Mouse (Mus musculus) liver, embryonic 16.5 days (tissue): ENCODE data around the gene Gm6583. TPM values are rescaled to one million over a fixed set of nuclear protein-coding genes. Genes with fewer than 3 reads are reported as not detected.
A peak's percentile ranks its signal among the peaks of the same experiment; 100 is the strongest.

Experiments
- ATAC-seq: fragments of 200-750 bp; cut with Nextera tagmentation; 2 replicates; pipeline ENCODE4 v1.8.0; 2017; ENCODE audit warnings: low read depth, mild to moderate bottlenecking, moderate number of reproducible peaks, moderate library complexity
- H3K27ac ChIP-seq: fragments of 300-500 bp; sonication (generic); 2 replicates; pipeline ENCODE4 v1.5.1; 2014; ENCODE audit warnings: mild to moderate bottlenecking, low read length
- H3K27me3 ChIP-seq: fragments of 300-500 bp; sonication (generic); 2 replicates; pipeline ENCODE4 v1.6.1; 2014; ENCODE audit warnings: low read depth, low read length, mixed read lengths; ENCODE audit not compliant: control insufficient read depth, insufficient read depth
- H3K36me3 ChIP-seq: fragments of 300-500 bp; sonication (generic); 2 replicates; pipeline ENCODE4 v1.6.1; 2014; ENCODE audit warnings: mild to moderate bottlenecking; ENCODE audit not compliant: control insufficient read depth, insufficient read depth
- H3K4me1 ChIP-seq: fragments of 300-500 bp; sonication (generic); 2 replicates; pipeline ENCODE4 v1.6.1; 2014; ENCODE audit warnings: low read depth, low read length, mixed read lengths; ENCODE audit not compliant: control insufficient read depth
- H3K4me2 ChIP-seq: fragments of 300-500 bp; sonication (generic); 2 replicates; pipeline ENCODE4 v1.6.1; 2014; ENCODE audit warnings: low read depth, low read length, mixed read lengths
- H3K4me3 ChIP-seq: fragments of 300-500 bp; sonication (generic); 2 replicates; pipeline ENCODE4 v1.5.1; 2014; ENCODE audit warnings: low read depth, mild to moderate bottlenecking, low read length
- H3K9ac ChIP-seq: fragments of 300-500 bp; sonication (generic); 2 replicates; pipeline ENCODE4 v1.6.1; 2014; ENCODE audit warnings: low read depth, low read length
- H3K9me3 ChIP-seq: fragments of 300-500 bp; sonication (generic); replicated peaks from 2 replicates; pipeline ENCODE4 v1.6.1; 2016; ENCODE audit warnings: low read length; ENCODE audit not compliant: control insufficient read depth
- WGBS: fragments of 180-500 bp; shearing (Covaris S2); extraction: QIAGEN DNeasy Blood & Tissue Kit; methylation state at CpG from one replicate; pipeline ENCODE4 v1.1.7; 2014; ENCODE audit not compliant: insufficient replicate concordance; 5-methylcytosine and 5-hydroxymethylcytosine counted together
- polyA plus RNA-seq: library from polyadenylated mRNA; unstranded; fragments of >200 nt; fragmentation: Nextera tagmentation; extraction: Ambion mirVana; gene quantifications from 2 replicates; pipeline ENCODE4 v1.2.1, GENCODE M21; 2015

The Gm6583 gene
- polyA plus RNA-seq: 0.04 and 0.13 TPM in 2 replicates

GRCm38 (mm10) chr5:112355910-112356309 is at the start of gene Gm6583:
Gene Gm6583, minus strand, starts transcription at chr5:112356033.
- peak; percentile 25 for ATAC-seq
- 45% methylated on average over 13 of the region's 13 CpGs for WGBS
- Histone ChIP-seq H3K9me3 (no peaks in the 10 kb centered on the region), H3K27me3 (no peaks in the 10 kb centered on the region), H3K4me1 (peaks cover 20% of the 10 kb centered on the region), H3K9ac (no peak within 1 kb of the TSS), H3K4me3 (no peak within 1 kb of the TSS), H3K4me2 (no peak within 1 kb of the TSS), H3K27ac (no peak within 1 kb of the TSS; the same call in 1 of the 2 replicates), H3K36me3 (no peaks in the 10 kb centered on the region; the same call in none of the 2 replicates)

GRCm38 (mm10) chr5:112402437-112402836 is 46.6 kb upstream of the Gm6583 start:
- Histone ChIP-seq H3K36me3 (no peaks in the 10 kb centered on the region), H3K9me3 (no peaks in the 10 kb centered on the region), H3K27ac (no peak overlapping the region), H3K27me3 (no peaks in the 10 kb centered on the region), H3K4me3 (no peak overlapping the region), H3K9ac (no peak overlapping the region), H3K4me2 (no peak overlapping the region), H3K4me1 (no peaks in the 10 kb centered on the region)
- WGBS: 45% methylated on average over 3 of the region's 3 CpGs
- no peak for ATAC-seq

DNA sequence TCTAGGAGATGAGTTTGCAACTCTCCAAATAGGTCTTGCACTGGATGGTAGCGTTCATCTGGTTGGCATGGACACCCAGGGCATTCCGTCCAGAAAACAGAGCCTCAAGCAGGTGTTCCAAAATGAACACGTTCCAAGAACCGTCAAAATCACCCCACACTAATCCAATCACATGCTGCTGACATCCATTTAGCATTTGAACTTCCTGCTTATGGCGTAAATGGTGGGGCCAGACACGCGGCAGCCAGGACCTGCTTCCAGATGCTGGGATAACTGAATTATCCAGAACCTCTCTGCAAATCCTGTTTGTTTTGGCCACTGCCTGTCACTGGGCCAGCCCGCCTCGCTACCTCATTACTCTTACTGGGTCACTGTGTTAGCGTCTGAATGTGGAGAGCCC is 43.5 kb upstream of the Gm6583 start:
- Histone ChIP-seq H3K4me1 (no peaks in the 10 kb centered on the region), H3K27ac (no peak overlapping the region), H3K4me2 (no peak overlapping the region), H3K4me3 (no peak overlapping the region), H3K27me3 (peaks cover 19% of the 10 kb centered on the region), H3K36me3 (no peaks in the 10 kb centered on the region), H3K9ac (no peak overlapping the region), H3K9me3 (no peaks in the 10 kb centered on the region)
- ATAC-seq: no peak
- 56% methylated on average over 10 of the region's 10 CpGs for WGBS

- Histone ChIP-seq H3K27ac (no peak overlapping the region), H3K9me3 (no peaks in the 10 kb centered on the region), H3K27me3 (peaks cover 45% of the 10 kb centered on the region), H3K4me2 (no peak overlapping the region), H3K9ac (no peak overlapping the region), H3K4me1 (no peaks in the 10 kb centered on the region), H3K36me3 (no peaks in the 10 kb centered on the region), H3K4me3 (no peak overlapping the region)
- WGBS: 74% methylated on average over 18 of the region's 18 CpGs
- no peak for ATAC-seq
These were observed 40.2 kb upstream of the Gm6583 start for GRCm38 (mm10) chr5:112396066-112396465.

DNA sequence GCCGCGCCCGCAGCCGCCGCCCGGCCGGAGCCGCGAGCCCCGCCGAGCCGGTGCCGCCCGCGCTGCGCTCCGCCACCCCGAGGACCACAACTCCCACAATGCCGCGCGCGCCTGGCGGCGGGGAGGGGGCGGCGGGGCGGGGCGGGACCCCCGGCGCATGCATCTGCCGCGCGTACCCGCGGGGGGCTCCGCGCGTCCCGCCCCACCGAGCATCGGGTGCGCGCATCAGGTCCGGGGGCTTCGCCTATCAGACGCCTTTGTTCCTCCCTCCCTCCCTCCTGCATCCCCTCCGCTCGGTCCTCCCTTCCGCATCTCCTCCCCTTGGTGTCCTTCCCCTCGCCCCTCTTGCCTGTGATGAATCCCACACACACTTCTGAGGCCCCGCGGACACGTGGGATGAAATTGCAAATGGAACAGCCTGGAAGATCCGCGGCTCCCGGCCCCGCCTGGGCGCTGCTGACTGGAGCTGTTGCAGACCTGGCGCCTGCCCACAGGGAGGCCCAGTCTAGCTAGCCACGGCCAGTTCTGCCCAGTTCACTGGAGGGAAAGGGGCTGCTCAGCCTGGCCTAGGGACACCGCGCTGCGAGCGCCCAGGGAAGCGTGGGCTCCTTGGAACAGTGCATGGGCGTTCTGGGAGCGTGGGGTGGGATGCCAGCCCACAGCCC is 39.1 kb upstream of the Gm6583 start, which contains the start of gene Asphd2:
Gene Asphd2 (minus strand): TSS at position 88 of the 665 bp plus-strand sequence.
- H3K36me3 ChIP-seq: no peaks in the 10 kb centered on the region
- peaks cover 45% of the 10 kb centered on the region for H3K27me3 ChIP-seq
- no peak for ATAC-seq
- peak within 1 kb of the TSS; percentile 41 for H3K4me3 ChIP-seq
- H3K27ac ChIP-seq: no peak within 1 kb of the TSS
- no peaks in the 10 kb centered on the region for H3K4me1 ChIP-seq
- H3K9me3 ChIP-seq: no peaks in the 10 kb centered on the region
- no peak within 1 kb of the TSS for H3K9ac ChIP-seq
- 6% methylated on average over 32 of the region's 67 CpGs for WGBS
- H3K4me2 ChIP-seq: peak within 1 kb of the TSS; percentile 41; the same call in 1 of the 2 replicates

DNA sequence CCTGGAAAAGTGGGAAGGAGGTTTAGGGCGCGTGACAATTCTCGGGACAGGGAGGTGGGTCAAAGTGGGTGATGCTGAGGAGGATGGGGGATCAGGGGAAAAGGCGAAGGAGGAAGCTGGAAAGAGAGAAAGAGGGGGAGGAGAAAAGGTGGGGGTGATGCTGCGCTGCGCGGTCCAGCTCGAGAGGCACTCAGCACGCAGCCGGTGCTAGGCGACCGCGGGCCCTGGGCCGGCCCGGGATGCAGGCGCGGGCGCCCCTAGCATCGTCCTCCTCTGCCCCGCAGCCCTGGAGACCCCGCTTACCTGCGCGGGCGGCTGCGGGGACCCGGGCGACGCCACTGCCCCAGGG is 38.6 kb upstream of the Gm6583 start:
- 2% methylated on average over 19 of the region's 28 CpGs for WGBS
- Histone ChIP-seq H3K27me3 (peaks cover 45% of the 10 kb centered on the region), H3K9ac (no peak overlapping the region)

GRCm38 (mm10) chr5:112393741-112394414 is 38.0 kb upstream of the Gm6583 start:
- H3K9me3 ChIP-seq: no peaks in the 10 kb centered on the region
- H3K27ac ChIP-seq: no peak overlapping the region
- WGBS: 15% methylated on average over 18 of the region's 18 CpGs
- H3K4me1 ChIP-seq: no peaks in the 10 kb centered on the region
- H3K36me3 ChIP-seq: no peaks in the 10 kb centered on the region
- ATAC-seq: no peak
- peaks cover 45% of the 10 kb centered on the region for H3K27me3 ChIP-seq
- no peak overlapping the region for H3K4me3 ChIP-seq
- H3K4me2 ChIP-seq: no peak overlapping the region
- no peak overlapping the region for H3K9ac ChIP-seq

More for the DNA sequence above, 38.6 kb upstream of the Gm6583 start:
- no peaks in the 10 kb centered on the region for H3K36me3 ChIP-seq
- H3K4me1 ChIP-seq: no peaks in the 10 kb centered on the region
- H3K4me2 ChIP-seq: peak overlapping the region; percentile 41; the same call in 1 of the 2 replicates
- H3K9me3 ChIP-seq: no peaks in the 10 kb centered on the region
- ATAC-seq: no peak
- H3K4me3 ChIP-seq: peak overlapping the region; percentile 41
- no peak overlapping the region for H3K27ac ChIP-seq

- no peak overlapping the region for H3K4me3 ChIP-seq
- no peak for ATAC-seq
- H3K27ac ChIP-seq: no peak overlapping the region
- no peaks in the 10 kb centered on the region for H3K36me3 ChIP-seq
- 53% methylated on average over 27 of the region's 27 CpGs for WGBS
- no peak overlapping the region for H3K9ac ChIP-seq
- H3K4me1 ChIP-seq: no peaks in the 10 kb centered on the region
- H3K27me3 ChIP-seq: peaks cover 45% of the 10 kb centered on the region
- H3K4me2 ChIP-seq: no peak overlapping the region
- H3K9me3 ChIP-seq: no peaks in the 10 kb centered on the region
These were observed 36.0 kb upstream of the Gm6583 start for GRCm38 (mm10) chr5:112391676-112392323.

- Histone ChIP-seq H3K27me3 (peaks cover 43% of the 10 kb centered on the region), H3K9ac (no peak overlapping the region), H3K36me3 (no peaks in the 10 kb centered on the region), H3K9me3 (no peaks in the 10 kb centered on the region), H3K4me2 (no peak overlapping the region), H3K4me3 (no peak overlapping the region), H3K27ac (no peak overlapping the region), H3K4me1 (no peaks in the 10 kb centered on the region)
- WGBS: 54% methylated on average over 16 of the region's 16 CpGs
- ATAC-seq: no peak
These were observed 35.2 kb upstream of the Gm6583 start for GRCm38 (mm10) chr5:112391002-112391401.
